Mouse (Mus musculus) forebrain, embryonic 13.5 days (tissue): Measurements from ENCODE around the gene Il15ra. TPM values are rescaled to one million over a fixed set of nuclear protein-coding genes. Genes with fewer than 3 reads are reported as not detected.

Experiments used
- ATAC-seq: fragments of 200-750 bp; cut with Nextera tagmentation; 2 replicates; pipeline ENCODE4 v1.8.0; 2017
- H3K27ac ChIP-seq: fragments of 300-500 bp; sonication (generic); 2 replicates; pipeline ENCODE4 v1.5.1; 2015; ENCODE audit warnings: inconsistent platforms, mild to moderate bottlenecking, moderate library complexity
- H3K27me3 ChIP-seq: fragments of 300-500 bp; sonication (generic); 2 replicates; pipeline ENCODE4 v1.6.1; 2015; ENCODE audit warnings: mild to moderate bottlenecking, inconsistent platforms
- H3K36me3 ChIP-seq: fragments of 300-500 bp; sonication (generic); 2 replicates; pipeline ENCODE4 v1.6.1; 2015; ENCODE audit warnings: mild to moderate bottlenecking, inconsistent platforms; ENCODE audit not compliant: poor library complexity, severe bottlenecking
- H3K4me1 ChIP-seq: fragments of 300-500 bp; sonication (generic); 2 replicates; pipeline ENCODE4 v1.6.1; 2015; ENCODE audit warnings: inconsistent platforms
- H3K4me2 ChIP-seq: fragments of 300-500 bp; sonication (generic); 2 replicates; pipeline ENCODE4 v1.6.1; 2015; ENCODE audit warnings: inconsistent platforms, mild to moderate bottlenecking, moderate library complexity
- H3K4me3 ChIP-seq: fragments of 300-500 bp; sonication (generic); 2 replicates; pipeline ENCODE4 v1.5.1; 2015; ENCODE audit warnings: mild to moderate bottlenecking, inconsistent platforms
- H3K9ac ChIP-seq: fragments of 300-500 bp; sonication (generic); 2 replicates; pipeline ENCODE4 v1.6.1; 2015; ENCODE audit warnings: mild to moderate bottlenecking, inconsistent platforms
- H3K9me3 ChIP-seq: fragments of 300-500 bp; sonication (generic); replicated peaks from 2 replicates; pipeline ENCODE4 v1.6.1; 2016; ENCODE audit warnings: inconsistent platforms
- WGBS: fragments of 180-500 bp; shearing (Covaris S2); methylation state at CpG from one replicate; pipeline ENCODE4 v1.1.7; 2015; 5-methylcytosine and 5-hydroxymethylcytosine counted together
- polyA plus RNA-seq: library from polyadenylated mRNA; unstranded; fragments of >200 nt; fragmentation: Nextera tagmentation; extraction: Ambion mirVana; gene quantifications from 2 replicates; pipeline ENCODE4 v1.2.1, GENCODE M21; 2015

Gene Il15ra
- polyA plus RNA-seq, 1 experiment from 2014 or later, result 0.52 TPM

- H3K4me1 ChIP-seq, result no peaks in the 10 kb centered on the region
- no peak overlapping the region for H3K4me2 ChIP-seq
- no peaks in the 10 kb centered on the region for H3K36me3 ChIP-seq
- H3K4me3 ChIP-seq, result no peak overlapping the region
- no peaks in the 10 kb centered on the region for H3K9me3 ChIP-seq
- no peak overlapping the region for H3K27ac ChIP-seq
- H3K9ac ChIP-seq, result no peak overlapping the region
- peaks cover 9% of the 10 kb centered on the region; the same call in 1 of the 2 replicates for H3K27me3 ChIP-seq
- ATAC-seq, result no peak
- WGBS, result 88% methylated on average over 6 of the region's 6 CpGs
These were observed 7.4 kb downstream of the Il15ra start for GRCm38 (mm10) chr2:11712483-11712990.

- Histone ChIP-seq H3K9ac (no peak overlapping the region), H3K27me3 (peaks cover 6% of the 10 kb centered on the region; the same call in 1 of the 2 replicates), H3K27ac (no peak overlapping the region), H3K4me1 (no peaks in the 10 kb centered on the region), H3K9me3 (no peaks in the 10 kb centered on the region), H3K4me2 (no peak overlapping the region), H3K36me3 (no peaks in the 10 kb centered on the region), H3K4me3 (no peak overlapping the region)
- 75% methylated on average over 3 of the region's 3 CpGs for WGBS
- no peak for ATAC-seq
These were observed 7.9 kb downstream of the Il15ra start for GRCm38 (mm10) chr2:11713021-11713420.

GRCm38 (mm10) chr2:11714535-11714934 is 9.4 kb downstream of the Il15ra start:
- ATAC-seq, result 0 out of 2 replicates have a peak, but pooled peaks have one; percentile 43
- Histone ChIP-seq H3K9ac (no peak overlapping the region), H3K36me3 (no peaks in the 10 kb centered on the region), H3K9me3 (no peaks in the 10 kb centered on the region), H3K27ac (no peak overlapping the region), H3K27me3 (no peaks in the 10 kb centered on the region), H3K4me3 (no peak overlapping the region), H3K4me2 (no peak overlapping the region), H3K4me1 (no peaks in the 10 kb centered on the region)
- WGBS, result 81% methylated on average over 4 of the region's 4 CpGs

GRCm38 (mm10) chr2:11718573-11718972 is 13.5 kb downstream of the Il15ra start:
- H3K4me3 ChIP-seq, result no peak overlapping the region
- ATAC-seq, result no peak
- WGBS, result 89% methylated on average over 2 of the region's 2 CpGs
- H3K36me3 ChIP-seq, result no peaks in the 10 kb centered on the region
- no peak overlapping the region for H3K9ac ChIP-seq
- no peak overlapping the region for H3K4me2 ChIP-seq
- no peaks in the 10 kb centered on the region for H3K9me3 ChIP-seq
- no peaks in the 10 kb centered on the region for H3K27me3 ChIP-seq
- no peak overlapping the region for H3K27ac ChIP-seq
- H3K4me1 ChIP-seq, result no peaks in the 10 kb centered on the region

- no peak overlapping the region for H3K4me3 ChIP-seq
- H3K9me3 ChIP-seq, result no peaks in the 10 kb centered on the region
- ATAC-seq, result no peak
- no peak overlapping the region for H3K9ac ChIP-seq
- no peaks in the 10 kb centered on the region for H3K4me1 ChIP-seq
- H3K27ac ChIP-seq, result no peak overlapping the region
- H3K4me2 ChIP-seq, result no peak overlapping the region
- 91% methylated on average over 9 of the region's 9 CpGs for WGBS
- H3K36me3 ChIP-seq, result no peaks in the 10 kb centered on the region
- no peaks in the 10 kb centered on the region for H3K27me3 ChIP-seq
These were observed 17.5 kb downstream of the Il15ra start for GRCm38 (mm10) chr2:11722564-11722963.

- no peaks in the 10 kb centered on the region for H3K36me3 ChIP-seq
- H3K9me3 ChIP-seq, result no peaks in the 10 kb centered on the region
- H3K27ac ChIP-seq, result no peak overlapping the region
- H3K4me2 ChIP-seq, result no peak overlapping the region
- no peaks in the 10 kb centered on the region for H3K4me1 ChIP-seq
- no peaks in the 10 kb centered on the region for H3K27me3 ChIP-seq
- no peak overlapping the region for H3K9ac ChIP-seq
- WGBS, result 93% methylated on average over 5 of the region's 5 CpGs
- no peak for ATAC-seq
- no peak overlapping the region for H3K4me3 ChIP-seq
These were observed 22.5 kb downstream of the Il15ra start for GRCm38 (mm10) chr2:11727574-11727973.

GRCm38 (mm10) chr2:11729091-11729490 is 24.0 kb downstream of the Il15ra start:
- Histone ChIP-seq H3K4me3 (no peak overlapping the region), H3K9me3 (no peaks in the 10 kb centered on the region), H3K27ac (no peak overlapping the region), H3K9ac (no peak overlapping the region), H3K36me3 (no peaks in the 10 kb centered on the region), H3K4me1 (no peaks in the 10 kb centered on the region), H3K4me2 (no peak overlapping the region), H3K27me3 (no peaks in the 10 kb centered on the region)
- ATAC-seq, result no peak
- WGBS, result 79% methylated on average over 3 of the region's 3 CpGs

- no peak overlapping the region for H3K27ac ChIP-seq
- 68% methylated on average over 5 of the region's 5 CpGs for WGBS
- ATAC-seq, result no peak
- no peaks in the 10 kb centered on the region for H3K9me3 ChIP-seq
- no peak overlapping the region for H3K4me3 ChIP-seq
- H3K4me1 ChIP-seq, result no peaks in the 10 kb centered on the region
- H3K4me2 ChIP-seq, result no peak overlapping the region
- no peak overlapping the region for H3K9ac ChIP-seq
- no peaks in the 10 kb centered on the region for H3K27me3 ChIP-seq
- peaks cover 3% of the 10 kb centered on the region; the same call in 1 of the 2 replicates for H3K36me3 ChIP-seq
These were observed 27.9 kb downstream of the Il15ra start for GRCm38 (mm10) chr2:11732978-11733377.

- no peaks in the 10 kb centered on the region for H3K4me1 ChIP-seq
- H3K9me3 ChIP-seq, result no peaks in the 10 kb centered on the region
- no peak overlapping the region for H3K27ac ChIP-seq
- whole genome bisulfite sequencing, result 89% methylated on average over 6 of the region's 6 CpGs
- peaks cover 30% of the 10 kb centered on the region for H3K36me3 ChIP-seq
- H3K4me3 ChIP-seq, result no peak overlapping the region
- H3K27me3 ChIP-seq, result no peaks in the 10 kb centered on the region
- ATAC-seq, result no peak
- no peak overlapping the region for H3K9ac ChIP-seq
- no peak overlapping the region for H3K4me2 ChIP-seq
These were observed 30.8 kb downstream of the Il15ra start for GRCm38 (mm10) chr2:11735853-11736252.

GRCm38 (mm10) chr2:11738794-11739193 is 33.7 kb downstream of the Il15ra start:
- Histone ChIP-seq H3K4me3 (no peak overlapping the region), H3K27ac (no peak overlapping the region), H3K9me3 (no peaks in the 10 kb centered on the region), H3K9ac (no peak overlapping the region), H3K27me3 (no peaks in the 10 kb centered on the region), H3K4me1 (no peaks in the 10 kb centered on the region), H3K4me2 (no peak overlapping the region), H3K36me3 (peaks cover 60% of the 10 kb centered on the region)
- 91% methylated on average over 3 of the region's 3 CpGs for WGBS
- no peak for ATAC-seq

- WGBS, result 94% methylated on average over 4 of the region's 4 CpGs
- Histone ChIP-seq H3K4me3 (no peak overlapping the region), H3K4me1 (no peaks in the 10 kb centered on the region), H3K9ac (no peak overlapping the region), H3K27me3 (no peaks in the 10 kb centered on the region), H3K27ac (no peak overlapping the region), H3K9me3 (no peaks in the 10 kb centered on the region), H3K4me2 (no peak overlapping the region), H3K36me3 (peaks cover 68% of the 10 kb centered on the region)
- ATAC-seq, result no peak
These were observed 34.5 kb downstream of the Il15ra start for GRCm38 (mm10) chr2:11739516-11740051.

- no peak overlapping the region for H3K4me3 ChIP-seq
- H3K9ac ChIP-seq, result no peak overlapping the region
- H3K4me2 ChIP-seq, result no peak overlapping the region
- H3K9me3 ChIP-seq, result no peaks in the 10 kb centered on the region
- WGBS, result 89% methylated on average over 4 of the region's 4 CpGs
- peaks cover 96% of the 10 kb centered on the region for H3K36me3 ChIP-seq
- H3K4me1 ChIP-seq, result no peaks in the 10 kb centered on the region
- ATAC-seq, result no peak
- no peak overlapping the region for H3K27ac ChIP-seq
- H3K27me3 ChIP-seq, result no peaks in the 10 kb centered on the region
These were observed 57.5 kb downstream of the Il15ra start for GRCm38 (mm10) chr2:11762541-11762940.

GRCm38 (mm10) chr2:11765694-11766093 is 60.6 kb downstream of the Il15ra start:
- 78% methylated on average over 4 of the region's 4 CpGs for WGBS
- H3K4me3 ChIP-seq, result no peak overlapping the region
- no peaks in the 10 kb centered on the region for H3K9me3 ChIP-seq
- H3K9ac ChIP-seq, result no peak overlapping the region
- no peaks in the 10 kb centered on the region for H3K4me1 ChIP-seq
- peaks cover 78% of the 10 kb centered on the region for H3K36me3 ChIP-seq
- H3K27me3 ChIP-seq, result no peaks in the 10 kb centered on the region
- ATAC-seq, result peak; percentile 84
- no peak overlapping the region for H3K27ac ChIP-seq
- no peak overlapping the region for H3K4me2 ChIP-seq
